Mouse (Mus musculus) embryonic facial prominence, embryonic 11.5 days (tissue): ENCODE results near the gene Plppr3. TPM values are rescaled to one million over a fixed set of nuclear protein-coding genes. Genes with fewer than 3 reads are reported as not detected.
A peak's percentile ranks its signal among the peaks of the same experiment; 100 is the strongest.

ENCODE experiments used
- ATAC-seq: fragments of 200-750 bp; cut with Nextera tagmentation; replicated peaks from 2 replicates; pipeline ENCODE4 v1.8.0; 2017; ENCODE audit warnings: low read depth; ENCODE audit not compliant: insufficient number of reproducible peaks, low FRiP score, low TSS enrichment
- DNase-seq: peaks from one replicate; pipeline ENCODE4 v3.0.0-alpha.2; 2015; ENCODE audit warnings: low spot score
- H3K27ac ChIP-seq: fragments of 300-500 bp; sonication (generic); replicated peaks from 2 replicates; pipeline ENCODE4 v1.5.1; 2014; ENCODE audit warnings: mild to moderate bottlenecking, low read depth, low read length, control low read depth
- H3K27me3 ChIP-seq: fragments of 300-500 bp; sonication (generic); 2 replicates; pipeline ENCODE4 v1.6.1; 2014; ENCODE audit warnings: mild to moderate bottlenecking, low read length, moderate library complexity, mixed read lengths; ENCODE audit not compliant: control insufficient read depth, insufficient read depth
- H3K36me3 ChIP-seq: fragments of 300-500 bp; sonication (generic); replicated peaks from 2 replicates; pipeline ENCODE4 v1.6.1; 2014; ENCODE audit warnings: low read depth, mild to moderate bottlenecking, low read length, moderate library complexity, mixed read lengths; ENCODE audit not compliant: control insufficient read depth, insufficient read depth
- H3K4me1 ChIP-seq: fragments of 300-500 bp; sonication (generic); 2 replicates; pipeline ENCODE4 v1.6.1; 2014; ENCODE audit warnings: low read length, mixed read lengths; ENCODE audit not compliant: control insufficient read depth, insufficient read depth
- H3K4me2 ChIP-seq: fragments of 300-500 bp; sonication (generic); 2 replicates; pipeline ENCODE4 v1.6.1; 2014; ENCODE audit warnings: low read depth, mild to moderate bottlenecking, control low read depth, low read length, moderate library complexity
- H3K4me3 ChIP-seq: fragments of 300-500 bp; sonication (generic); 2 replicates; pipeline ENCODE4 v1.5.1; 2014; ENCODE audit warnings: low read depth, low read length, control low read depth
- H3K9ac ChIP-seq: fragments of 300-500 bp; sonication (generic); replicated peaks from 2 replicates; pipeline ENCODE4 v1.6.1; 2014; ENCODE audit warnings: mild to moderate bottlenecking, control low read depth, low read length
- H3K9me3 ChIP-seq: fragments of 300-500 bp; sonication (generic); replicated peaks from 2 replicates; pipeline ENCODE4 v1.6.1; 2016; ENCODE audit warnings: mild to moderate bottlenecking, low read length, inconsistent platforms, mixed read lengths; ENCODE audit not compliant: control insufficient read depth
- WGBS: fragments of 180-500 bp; shearing (Covaris S2); extraction: QIAGEN DNeasy Blood & Tissue Kit; methylation state at CpG from one replicate; pipeline ENCODE4 v1.1.7; 2014; 5-methylcytosine and 5-hydroxymethylcytosine counted together
- polyA plus RNA-seq: library from polyadenylated mRNA; unstranded; fragments of >200 nt; fragmentation: Nextera tagmentation; extraction: Ambion mirVana; gene quantifications from 2 replicates; pipeline ENCODE4 v1.2.1, GENCODE M21; 2014

Plppr3 gene
- polyA plus RNA-seq, 1 experiment from 2014 or later = 78.3 TPM

DNA sequence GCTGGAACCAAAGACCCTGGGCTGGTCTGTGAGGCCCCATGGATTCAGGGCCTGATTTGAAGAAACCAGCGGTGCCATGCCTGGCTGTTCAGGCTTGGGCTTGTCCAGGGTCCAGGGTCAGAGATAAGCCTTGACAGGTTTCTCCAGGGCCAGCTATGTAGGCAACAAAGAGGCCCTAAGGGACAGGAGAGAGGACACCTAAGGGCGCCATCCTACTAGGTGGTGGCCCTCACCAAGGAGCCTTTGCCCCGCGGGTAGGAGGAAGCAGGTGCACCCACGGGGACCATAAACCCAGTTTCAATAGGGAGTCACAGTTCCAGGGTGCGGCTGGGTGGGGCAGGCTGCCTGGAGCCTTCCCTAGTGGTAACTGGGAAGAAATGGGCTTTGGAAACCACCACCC is 51.4 kb downstream of the Plppr3 start:
- Histone ChIP-seq H3K4me1 (no peaks in the 10 kb centered on the region), H3K27ac (no peak overlapping the region), H3K4me2 (no peak overlapping the region), H3K9me3 (no peaks in the 10 kb centered on the region), H3K36me3 (peaks cover 6% of the 10 kb centered on the region; the same call in 1 of the 2 replicates), H3K27me3 (no peaks in the 10 kb centered on the region), H3K4me3 (no peak overlapping the region), H3K9ac (no peak overlapping the region)
- DNase-seq (no peak), ATAC-seq (no peak)
- WGBS = 65% methylated on average over 6 of the region's 6 CpGs

DNA sequence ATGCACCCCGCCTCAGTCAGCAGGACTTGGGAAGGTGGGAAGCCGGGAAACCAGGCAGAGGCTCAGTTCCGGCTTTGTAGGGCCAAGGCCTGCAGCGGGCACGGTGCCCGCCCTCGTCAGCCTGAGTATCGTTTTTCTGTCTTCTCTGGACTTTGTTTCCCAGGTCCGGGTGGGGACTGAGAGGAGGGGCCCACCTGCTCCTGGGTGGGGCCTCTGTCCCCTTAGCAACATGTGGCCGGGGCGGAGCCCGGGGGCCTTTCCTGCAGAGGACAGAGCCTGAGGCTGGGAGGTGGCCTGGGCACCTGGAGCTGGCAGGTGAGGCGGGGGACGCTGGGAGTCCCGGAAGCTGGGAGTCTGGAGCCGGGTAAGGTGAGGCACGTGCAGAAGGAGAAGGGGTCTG is 52.1 kb downstream of the Plppr3 start:
- H3K4me2 ChIP-seq = no peak overlapping the region; the same call in 1 of the 2 replicates
- WGBS = 26% methylated on average over 17 of the region's 17 CpGs
- DNase-seq = no peak
- no peaks in the 10 kb centered on the region for H3K27me3 ChIP-seq
- ATAC-seq = peak; percentile 15; the same call in 1 of the 2 replicates
- H3K9ac ChIP-seq = peak overlapping the region; percentile 30; the same call in 1 of the 2 replicates
- peaks cover 6% of the 10 kb centered on the region; the same call in 1 of the 2 replicates for H3K36me3 ChIP-seq
- no peak overlapping the region for H3K4me3 ChIP-seq
- H3K9me3 ChIP-seq = no peaks in the 10 kb centered on the region
- H3K4me1 ChIP-seq = no peaks in the 10 kb centered on the region
- H3K27ac ChIP-seq = no peak overlapping the region

DNA sequence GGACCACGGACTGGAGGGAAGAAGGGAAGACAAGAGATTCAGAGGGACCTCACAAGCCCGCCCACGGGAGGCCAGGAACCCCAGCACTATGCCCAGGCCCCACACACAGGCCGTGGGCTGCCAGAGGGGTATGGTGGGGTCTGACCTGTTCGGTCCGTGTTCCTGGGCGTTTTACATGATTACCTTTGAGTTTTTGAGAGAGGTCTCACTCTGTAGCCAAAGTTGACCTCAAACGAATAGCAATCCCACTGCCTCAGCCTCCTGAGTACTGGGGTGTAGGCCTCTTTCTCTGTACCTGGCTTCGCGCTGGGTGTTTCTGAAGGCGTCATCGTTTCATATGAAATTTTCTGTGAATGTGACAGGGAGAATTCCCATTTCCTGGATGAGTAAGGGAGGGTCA is 52.7 kb downstream of the Plppr3 start:
- H3K9me3 ChIP-seq = no peaks in the 10 kb centered on the region
- H3K9ac ChIP-seq = no peak overlapping the region
- H3K36me3 ChIP-seq = peaks cover 6% of the 10 kb centered on the region; the same call in 1 of the 2 replicates
- no peak overlapping the region for H3K27ac ChIP-seq
- ATAC-seq (no peak), DNase-seq (no peak)
- 87% methylated on average over 12 of the region's 12 CpGs for WGBS
- H3K4me2 ChIP-seq = no peak overlapping the region
- no peak overlapping the region for H3K4me3 ChIP-seq
- H3K27me3 ChIP-seq = no peaks in the 10 kb centered on the region
- H3K4me1 ChIP-seq = no peaks in the 10 kb centered on the region

DNA sequence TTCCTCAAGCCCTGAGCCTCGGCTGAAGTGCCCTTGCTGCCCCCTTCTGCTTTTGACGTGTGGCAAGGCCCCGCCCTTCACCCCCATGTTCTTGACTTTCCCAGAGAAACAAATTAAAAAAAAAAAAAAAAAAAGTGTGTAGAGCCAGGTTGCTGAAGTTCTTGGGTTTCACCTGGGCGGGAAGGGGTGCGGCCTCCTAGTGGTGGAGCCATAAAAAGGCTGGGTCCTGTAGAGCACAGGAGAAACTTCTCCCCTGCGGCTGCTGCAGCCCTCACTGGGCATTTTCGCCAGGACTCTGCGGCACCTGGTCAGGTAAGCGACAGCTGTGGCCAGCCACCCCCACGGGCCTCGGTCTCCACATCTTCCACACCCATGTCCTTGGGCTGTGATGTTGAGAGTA is 53.7 kb downstream of the Plppr3 start, which contains the start of gene Misp:
Gene Misp, plus strand, starts transcription at position 208 of the 400 bp plus-strand sequence.
- Histone ChIP-seq H3K9me3 (no peaks in the 10 kb centered on the region), H3K4me1 (no peaks in the 10 kb centered on the region), H3K4me2 (no peak within 1 kb of the TSS), H3K27ac (no peak within 1 kb of the TSS), H3K36me3 (peaks cover 8% of the 10 kb centered on the region), H3K9ac (no peak within 1 kb of the TSS), H3K27me3 (no peaks in the 10 kb centered on the region), H3K4me3 (no peak within 1 kb of the TSS)
- DNase-seq = no peak
- no peak for ATAC-seq
- 68% methylated on average over 11 of the region's 11 CpGs for WGBS

DNA sequence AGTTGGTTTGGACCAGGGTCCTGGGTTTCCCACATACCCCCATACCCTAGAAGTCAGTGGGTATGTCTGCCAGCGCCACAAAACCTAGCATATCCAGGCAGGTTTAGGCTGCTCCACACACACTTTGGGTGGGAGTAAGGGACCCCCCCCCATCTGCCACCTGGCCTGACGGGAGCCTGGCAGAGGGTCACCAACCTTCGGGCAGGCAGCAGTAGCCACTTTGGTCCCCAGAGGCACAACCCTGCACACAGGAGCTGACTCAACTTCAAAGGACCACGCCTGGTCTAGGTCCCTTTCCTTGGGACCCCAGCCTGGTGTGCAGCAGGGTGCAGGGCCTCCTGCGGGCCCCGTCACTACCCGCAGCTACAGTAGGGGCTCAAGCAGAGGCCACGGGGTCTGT is 54.2 kb downstream of the Plppr3 start:
- DNase-seq = no peak
- WGBS = 80% methylated on average over 8 of the region's 8 CpGs
- Histone ChIP-seq H3K4me2 (no peak overlapping the region), H3K9me3 (no peaks in the 10 kb centered on the region), H3K36me3 (peaks cover 8% of the 10 kb centered on the region), H3K9ac (no peak overlapping the region), H3K27ac (no peak overlapping the region), H3K27me3 (no peaks in the 10 kb centered on the region), H3K4me3 (no peak overlapping the region), H3K4me1 (no peaks in the 10 kb centered on the region)
- ATAC-seq = no peak

DNA sequence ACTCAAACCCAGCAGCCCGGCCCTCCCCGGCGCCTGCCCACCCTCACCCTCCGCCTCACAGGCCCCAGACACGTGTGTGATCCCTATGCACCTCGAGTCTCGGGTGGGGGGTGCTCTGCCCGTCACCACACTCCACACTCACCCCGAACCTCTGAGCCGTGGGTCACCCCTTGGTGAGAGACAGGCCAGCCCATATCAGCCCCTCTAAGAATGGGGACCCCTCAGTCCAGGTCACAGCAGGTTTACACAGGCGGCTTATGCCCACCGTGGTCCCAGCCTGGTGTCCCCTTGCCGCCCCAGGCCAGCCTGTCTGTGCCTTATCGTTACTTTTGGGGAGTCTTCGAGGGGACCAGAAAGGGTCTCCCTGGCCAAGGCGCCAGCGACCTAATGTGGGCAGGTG is 54.8 kb downstream of the Plppr3 start:
- DNase-seq (no peak), ATAC-seq (no peak)
- no peak overlapping the region for H3K27ac ChIP-seq
- no peaks in the 10 kb centered on the region for H3K4me1 ChIP-seq
- no peak overlapping the region for H3K9ac ChIP-seq
- H3K36me3 ChIP-seq = peaks cover 8% of the 10 kb centered on the region
- WGBS = 92% methylated on average over 16 of the region's 17 CpGs
- H3K4me3 ChIP-seq = no peak overlapping the region
- H3K4me2 ChIP-seq = no peak overlapping the region
- H3K9me3 ChIP-seq = no peaks in the 10 kb centered on the region
- no peaks in the 10 kb centered on the region for H3K27me3 ChIP-seq

DNA sequence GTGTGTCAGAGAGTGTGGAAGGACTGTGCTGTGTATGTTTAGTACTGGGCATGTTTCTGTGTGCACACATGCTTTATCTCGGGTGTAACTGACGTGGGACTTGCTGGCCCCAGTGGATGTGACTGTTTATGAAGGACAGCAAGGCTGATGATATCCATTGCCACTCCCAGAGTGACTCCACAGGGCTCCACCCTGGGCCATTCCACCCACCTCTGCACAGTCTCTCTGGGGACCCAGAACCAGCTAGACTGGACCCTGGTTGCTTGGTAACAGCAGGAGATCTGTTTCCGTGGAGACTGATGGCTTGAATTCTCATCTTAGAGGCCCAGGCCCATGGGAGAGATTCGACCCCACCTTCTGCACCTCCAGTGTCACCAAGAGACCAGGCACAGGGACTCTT is 56.2 kb downstream of the Plppr3 start:
- Histone ChIP-seq H3K9me3 (no peaks in the 10 kb centered on the region), H3K4me3 (no peak overlapping the region), H3K27me3 (no peaks in the 10 kb centered on the region), H3K4me2 (no peak overlapping the region), H3K27ac (0 out of 2 replicates have a peak overlapping the region, but pooled peaks have one; percentile 47), H3K36me3 (peaks cover 8% of the 10 kb centered on the region), H3K9ac (no peak overlapping the region), H3K4me1 (no peaks in the 10 kb centered on the region)
- 73% methylated on average over 4 of the region's 4 CpGs for WGBS
- DNase-seq = no peak
- ATAC-seq = no peak

DNA sequence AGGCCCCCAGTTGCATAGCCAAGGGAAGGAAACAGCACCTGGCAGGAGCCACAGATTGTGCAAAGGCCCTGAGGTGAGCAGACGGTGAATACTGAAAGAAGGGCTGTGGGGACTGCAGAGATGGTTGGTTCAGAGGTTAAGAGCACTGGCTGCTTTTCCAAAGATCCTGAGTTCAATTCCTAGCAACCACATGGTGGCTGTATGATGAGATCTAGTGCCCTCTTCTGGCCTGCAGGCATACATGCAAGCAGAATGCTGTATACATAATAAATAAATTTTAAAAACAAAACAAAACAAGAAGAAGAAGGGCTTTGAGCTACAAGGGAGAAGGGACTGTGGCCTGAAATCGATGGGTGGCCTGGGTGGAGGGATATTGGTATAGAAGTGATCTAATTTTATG is 57.3 kb downstream of the Plppr3 start:
- Histone ChIP-seq H3K36me3 (peaks cover 8% of the 10 kb centered on the region), H3K27ac (no peak overlapping the region), H3K4me1 (no peaks in the 10 kb centered on the region), H3K9me3 (no peaks in the 10 kb centered on the region), H3K9ac (no peak overlapping the region), H3K27me3 (no peaks in the 10 kb centered on the region), H3K4me2 (no peak overlapping the region), H3K4me3 (no peak overlapping the region)
- ATAC-seq = no peak
- 77% methylated on average over 2 of the region's 2 CpGs for WGBS
- no peak for DNase-seq
